Mouse (Mus musculus): Measurements from ENCODE around the gene Galnt10. TPM values are rescaled to one million over a fixed set of nuclear protein-coding genes. Genes with fewer than 3 reads are reported as not detected.

Gene Galnt10
- polyA plus RNA-seq, 1 experiment = 22.4 TPM

GRCm38 (mm10) chr11:57747294-57748080 lies 102.2 kb downstream of the Galnt10 start:
- Histone ChIP-seq H3K4me3 (ENCODE audit: insufficient read depth, low read length) (no peak overlapping the region), H3K4me1 (ENCODE audit: control insufficient read depth, insufficient read depth, low read length) (no peaks in the 10 kb centered on the region), H3K27ac (ENCODE audit: insufficient read depth, low read depth, low read length) (no peak overlapping the region)
- peak; percentile 49 for TF ChIP-seq CTCF (IDR thresholded peaks at IDR 0.05; ENCODE audit: low read depth, low read length)
- no peak for TF ChIP-seq POLR2A (IDR thresholded peaks at IDR 0.05; ENCODE audit: borderline replicate concordance, low read depth, low read length)

- H3K4me1 ChIP-seq (ENCODE audit: control insufficient read depth, insufficient read depth, low read length) = no peaks in the 10 kb centered on the region
- H3K4me3 ChIP-seq (ENCODE audit: insufficient read depth, low read length) = no peak overlapping the region
- no peak overlapping the region for H3K27ac ChIP-seq (ENCODE audit: insufficient read depth, low read depth, low read length)
- no peak for TF ChIP-seq CTCF (IDR thresholded peaks at IDR 0.05; ENCODE audit: low read depth, low read length)
- TF ChIP-seq POLR2A (IDR thresholded peaks at IDR 0.05; ENCODE audit: borderline replicate concordance, low read depth, low read length) = no peak
These were observed 108.4 kb downstream of the Galnt10 start for GRCm38 (mm10) chr11:57753538-57754203.

- no peaks in the 10 kb centered on the region for H3K4me1 ChIP-seq (ENCODE audit: control insufficient read depth, insufficient read depth, low read length)
- no peak overlapping the region for H3K4me3 ChIP-seq (ENCODE audit: insufficient read depth, low read length)
- TF ChIP-seq POLR2A (IDR thresholded peaks at IDR 0.05; ENCODE audit: borderline replicate concordance, low read depth, low read length) (no peak), CTCF (IDR thresholded peaks at IDR 0.05; ENCODE audit: low read depth, low read length) (no peak)
- H3K27ac ChIP-seq (ENCODE audit: insufficient read depth, low read depth, low read length) = no peak overlapping the region
These were observed 113.4 kb downstream of the Galnt10 start for GRCm38 (mm10) chr11:57758621-57759020.

GRCm38 (mm10) chr11:57760509-57761058 lies 115.3 kb downstream of the Galnt10 start:
- no peak for TF ChIP-seq POLR2A (IDR thresholded peaks at IDR 0.05; ENCODE audit: borderline replicate concordance, low read depth, low read length)
- no peak for TF ChIP-seq CTCF (IDR thresholded peaks at IDR 0.05; ENCODE audit: low read depth, low read length)
- no peaks in the 10 kb centered on the region for H3K4me1 ChIP-seq (ENCODE audit: control insufficient read depth, insufficient read depth, low read length)
- no peak overlapping the region for H3K4me3 ChIP-seq (ENCODE audit: insufficient read depth, low read length)
- H3K27ac ChIP-seq (ENCODE audit: insufficient read depth, low read depth, low read length) = no peak overlapping the region

GRCm38 (mm10) chr11:57761347-57761746 lies 116.1 kb downstream of the Galnt10 start:
- no peak overlapping the region for H3K27ac ChIP-seq (ENCODE audit: insufficient read depth, low read depth, low read length)
- H3K4me3 ChIP-seq (ENCODE audit: insufficient read depth, low read length) = no peak overlapping the region
- TF ChIP-seq POLR2A (IDR thresholded peaks at IDR 0.05; ENCODE audit: borderline replicate concordance, low read depth, low read length) = no peak
- no peak for TF ChIP-seq CTCF (IDR thresholded peaks at IDR 0.05; ENCODE audit: low read depth, low read length)
- H3K4me1 ChIP-seq (ENCODE audit: control insufficient read depth, insufficient read depth, low read length) = no peaks in the 10 kb centered on the region

- Histone ChIP-seq H3K27ac (ENCODE audit: insufficient read depth, low read depth, low read length) (no peak overlapping the region), H3K4me1 (ENCODE audit: control insufficient read depth, insufficient read depth, low read length) (no peaks in the 10 kb centered on the region), H3K4me3 (ENCODE audit: insufficient read depth, low read length) (no peak overlapping the region)
- TF ChIP-seq POLR2A (IDR thresholded peaks at IDR 0.05; ENCODE audit: borderline replicate concordance, low read depth, low read length) (no peak), CTCF (IDR thresholded peaks at IDR 0.05; ENCODE audit: low read depth, low read length) (no peak)
These were observed 118.9 kb downstream of the Galnt10 start for GRCm38 (mm10) chr11:57764124-57764523.

GRCm38 (mm10) chr11:57766617-57767016 lies 121.4 kb downstream of the Galnt10 start:
- no peak for TF ChIP-seq POLR2A (IDR thresholded peaks at IDR 0.05; ENCODE audit: borderline replicate concordance, low read depth, low read length)
- TF ChIP-seq CTCF (IDR thresholded peaks at IDR 0.05; ENCODE audit: low read depth, low read length) = no peak
- no peak overlapping the region for H3K4me3 ChIP-seq (ENCODE audit: insufficient read depth, low read length)
- H3K27ac ChIP-seq (ENCODE audit: insufficient read depth, low read depth, low read length) = no peak overlapping the region
- no peaks in the 10 kb centered on the region for H3K4me1 ChIP-seq (ENCODE audit: control insufficient read depth, insufficient read depth, low read length)

- no peaks in the 10 kb centered on the region for H3K4me1 ChIP-seq (ENCODE audit: control insufficient read depth, insufficient read depth, low read length)
- no peak overlapping the region for H3K27ac ChIP-seq (ENCODE audit: insufficient read depth, low read depth, low read length)
- no peak overlapping the region for H3K4me3 ChIP-seq (ENCODE audit: insufficient read depth, low read length)
- no peak for TF ChIP-seq POLR2A (IDR thresholded peaks at IDR 0.05; ENCODE audit: borderline replicate concordance, low read depth, low read length)
- no peak for TF ChIP-seq CTCF (IDR thresholded peaks at IDR 0.05; ENCODE audit: low read depth, low read length)
These were observed 121.9 kb downstream of the Galnt10 start for GRCm38 (mm10) chr11:57767171-57767570.

- no peak overlapping the region for H3K27ac ChIP-seq (ENCODE audit: insufficient read depth, low read depth, low read length)
- H3K4me1 ChIP-seq (ENCODE audit: control insufficient read depth, insufficient read depth, low read length) = no peaks in the 10 kb centered on the region
- TF ChIP-seq POLR2A (IDR thresholded peaks at IDR 0.05; ENCODE audit: borderline replicate concordance, low read depth, low read length) (no peak), CTCF (IDR thresholded peaks at IDR 0.05; ENCODE audit: low read depth, low read length) (no peak)
- no peak overlapping the region for H3K4me3 ChIP-seq (ENCODE audit: insufficient read depth, low read length)
These were observed 125.5 kb downstream of the Galnt10 start for GRCm38 (mm10) chr11:57770776-57771175.

GRCm38 (mm10) chr11:57771676-57772075 lies 126.4 kb downstream of the Galnt10 start:
- no peak for TF ChIP-seq POLR2A (IDR thresholded peaks at IDR 0.05; ENCODE audit: borderline replicate concordance, low read depth, low read length)
- no peak for TF ChIP-seq CTCF (IDR thresholded peaks at IDR 0.05; ENCODE audit: low read depth, low read length)
- H3K4me1 ChIP-seq (ENCODE audit: control insufficient read depth, insufficient read depth, low read length) = no peaks in the 10 kb centered on the region
- H3K4me3 ChIP-seq (ENCODE audit: insufficient read depth, low read length) = no peak overlapping the region
- no peak overlapping the region for H3K27ac ChIP-seq (ENCODE audit: insufficient read depth, low read depth, low read length)
